Mouse (Mus musculus) liver, embryonic 18 days (tissue): ENCODE data around the gene Gm11027. TPM values are rescaled to one million over a fixed set of nuclear protein-coding genes. Genes with fewer than 3 reads are reported as not detected.

Experiments used
- polyA plus RNA-seq: library from polyadenylated mRNA; depleted of rRNA; stranded (reverse); fragments of >200 nt; gene quantifications from 2 replicates; pipeline ENCODE4 v1.2.3, GENCODE M21; 2012; rRNA removed

The Gm11027 gene
- not detected in 2 replicates for polyA plus RNA-seq

DNA sequence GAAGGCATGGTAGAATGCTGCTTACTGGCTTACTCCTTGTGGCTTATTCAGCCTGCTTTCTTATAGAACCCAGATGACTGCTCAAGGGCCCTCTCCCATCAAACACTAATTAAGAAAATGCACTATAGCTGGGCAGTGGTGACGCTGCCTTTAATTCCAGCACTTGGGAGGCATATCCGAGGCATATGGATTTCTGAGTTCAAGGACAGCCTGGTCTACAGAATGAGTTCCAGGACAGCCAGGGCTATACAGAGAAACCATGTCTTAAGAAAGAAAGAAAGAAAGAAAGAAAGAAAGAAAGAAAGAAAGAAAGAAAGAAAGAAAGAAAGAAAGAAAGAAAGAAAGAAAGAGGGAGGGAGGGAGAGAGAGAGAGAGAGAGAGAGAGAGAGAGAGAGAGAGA lies at the start of gene Gm11027:
TSS of gene Gm11027 (plus strand) at position 301 of the 400 bp plus-strand sequence.

DNA sequence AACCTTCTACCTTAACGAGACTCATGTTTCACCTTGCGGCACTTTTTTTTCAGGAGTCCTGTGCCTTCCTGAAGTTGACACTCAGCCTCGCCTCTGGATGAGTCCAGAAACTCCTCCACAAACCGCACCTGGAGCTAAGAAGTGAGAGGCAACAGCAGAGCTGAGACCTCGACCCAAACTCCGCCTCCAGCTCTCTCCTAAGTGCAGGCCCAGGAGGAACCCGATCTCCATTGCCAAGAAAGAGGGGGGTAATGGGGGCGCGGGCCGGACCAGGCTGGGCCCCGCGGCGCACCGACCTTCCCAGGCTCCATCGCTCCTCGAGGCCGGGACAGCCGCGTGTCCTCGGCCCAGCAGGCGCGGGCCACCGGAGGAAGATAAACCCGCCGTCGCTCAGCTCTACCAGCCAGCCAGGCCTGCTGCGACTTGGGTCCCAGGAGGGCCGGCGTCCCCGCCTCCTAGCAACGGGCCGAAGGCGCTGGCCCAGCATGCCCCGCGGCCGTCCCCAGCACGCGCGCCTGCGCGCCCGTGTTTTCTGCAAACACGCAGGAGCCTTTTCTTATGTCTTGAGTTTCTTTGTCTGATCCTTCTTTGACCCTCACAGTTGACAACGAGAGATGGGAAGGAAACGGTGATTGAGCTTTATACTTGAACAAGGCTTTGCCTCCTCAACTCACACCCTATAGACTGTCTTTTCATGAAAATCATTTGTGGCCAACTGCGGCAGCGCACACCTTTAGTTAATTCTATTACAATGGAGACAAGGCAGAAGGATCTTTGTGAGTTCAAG lies 12.4 kb upstream of the Gm11027 start, which contains the start of gene Wdr60:
TSS of gene Wdr60 (minus strand) at position 468 of the 787 bp plus-strand sequence.

DNA sequence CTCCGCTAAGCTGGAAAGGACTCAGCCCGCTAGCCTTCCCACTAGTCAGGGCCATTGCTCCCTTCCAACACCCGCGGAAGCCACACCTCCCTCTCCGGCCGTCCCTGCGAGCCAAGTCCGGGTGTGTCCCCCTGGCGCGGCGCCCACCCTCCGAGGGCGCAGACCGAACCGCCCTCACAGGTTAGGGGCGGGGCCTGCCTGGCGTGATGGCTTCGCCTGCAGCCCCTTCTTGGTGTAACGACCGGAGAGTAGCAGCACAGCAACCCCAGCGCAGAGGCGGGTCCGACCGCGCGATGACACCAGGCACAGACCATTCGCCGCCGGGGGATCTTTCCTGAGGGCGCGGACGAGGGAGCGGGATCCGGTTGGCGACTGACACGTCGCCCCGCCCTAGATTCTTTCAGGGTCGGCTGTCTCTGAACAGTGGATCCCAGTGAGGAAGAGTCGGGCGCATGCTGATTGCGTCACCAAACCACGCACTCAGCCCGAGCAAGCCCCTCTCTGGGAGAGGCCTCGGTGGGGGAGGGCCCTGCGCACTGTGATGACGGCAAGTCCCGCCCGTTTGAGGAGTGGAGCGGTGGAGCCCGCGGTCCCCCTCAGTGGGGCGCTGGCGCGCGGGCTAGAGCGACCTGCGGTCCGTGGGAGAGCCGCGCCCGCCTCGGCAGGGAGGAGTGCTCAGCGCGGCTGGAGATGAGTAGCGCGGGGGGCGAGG lies 5.6 kb downstream of the Gm11027 start, which contains the start of gene Esyt2:
TSS of gene Esyt2 (plus strand) at position 544 of the 712 bp plus-strand sequence.

Other genes with a start within 250 kb of the Gm11027 start
- 5.1 and 5.2 TPM in 2 replicates for gene Zfp386, start 227.7 kb upstream of the Gm11027 start, polyA plus RNA-seq
- 0.16 and 0.18 TPM in 2 replicates for gene Vipr2, start 197.7 kb upstream of the Gm11027 start, polyA plus RNA-seq
- 2.3 and 2.6 TPM in 2 replicates for gene Wdr60, start 12.4 kb upstream of the Gm11027 start, polyA plus RNA-seq
- gene Esyt2, start 5.8 kb downstream of the Gm11027 start, polyA plus RNA-seq: 6.3 and 6.9 TPM in 2 replicates
- 12.2 TPM in 2 replicates for gene Ncapg2, start 130.0 kb downstream of the Gm11027 start, polyA plus RNA-seq
- gene Ptprn2, start 210.3 kb downstream of the Gm11027 start, polyA plus RNA-seq: 0.01 TPM in 2 replicates